Mouse (Mus musculus): ENCODE data around the gene Parm1.

The Parm1 gene

DNA sequence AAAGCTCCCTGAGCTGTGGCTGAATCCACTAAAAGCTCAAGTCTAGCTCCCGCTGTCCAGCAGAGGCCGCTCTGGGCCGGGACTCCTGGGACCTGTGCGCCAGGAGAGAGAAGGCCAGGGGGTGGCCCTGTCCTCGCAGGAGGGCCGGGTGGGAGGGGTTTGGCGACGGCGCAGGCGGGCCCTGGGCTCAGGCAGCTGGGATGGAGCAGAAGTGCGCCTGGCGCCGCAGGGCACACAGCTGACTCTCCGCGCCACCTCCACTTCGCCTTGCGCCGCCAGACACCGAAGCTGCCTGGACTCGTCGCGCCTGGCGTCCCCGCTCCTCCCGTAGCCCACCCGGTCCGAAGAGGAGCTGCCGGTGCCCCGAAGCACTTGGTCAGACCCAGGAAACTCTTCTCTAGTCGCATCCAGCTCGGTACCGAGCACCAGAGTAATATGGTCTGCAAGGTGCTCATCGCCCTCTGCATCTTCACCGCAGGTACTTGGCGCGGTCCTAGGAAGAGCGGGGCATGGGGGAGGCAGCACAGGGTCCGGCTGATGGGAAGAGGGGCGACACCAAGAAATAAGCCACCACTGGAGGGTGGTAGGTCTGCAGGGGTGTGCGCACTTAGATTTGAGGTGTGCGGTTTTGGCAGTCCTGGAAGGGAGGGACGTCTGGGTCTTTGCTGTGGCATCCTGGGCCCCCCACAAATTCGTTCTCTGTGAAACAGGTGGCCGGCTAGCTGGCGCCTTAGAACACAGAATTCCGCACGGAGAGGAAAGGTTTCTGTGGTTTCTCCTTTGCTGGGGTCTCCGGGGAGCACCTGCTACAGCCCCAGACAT is at the start of gene Parm1:
Parm1 (plus strand) TSS at position 136 of the 822 bp plus-strand sequence.
- DNase-seq, result peak; percentile 82 to 90

DNA sequence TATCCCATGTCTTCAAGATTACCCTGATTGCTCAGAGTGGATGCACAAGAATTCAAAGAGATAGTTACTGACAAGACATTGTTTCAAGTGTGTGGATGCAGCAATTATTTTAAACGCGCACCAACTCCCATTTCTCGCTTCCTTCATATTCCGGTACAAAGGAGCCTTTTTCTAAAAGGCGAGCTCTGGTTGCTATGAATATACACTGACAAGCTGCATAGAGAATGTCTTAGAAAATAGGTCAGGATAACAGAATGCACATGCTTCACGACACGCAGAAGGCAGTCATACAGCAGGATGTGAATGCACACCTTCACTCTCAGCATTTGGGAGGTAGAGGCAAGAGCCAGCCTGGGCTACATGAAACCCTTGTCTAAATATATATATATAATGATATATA is 42.2 kb upstream of the Parm1 start:
- no peak for DNase-seq

DNA sequence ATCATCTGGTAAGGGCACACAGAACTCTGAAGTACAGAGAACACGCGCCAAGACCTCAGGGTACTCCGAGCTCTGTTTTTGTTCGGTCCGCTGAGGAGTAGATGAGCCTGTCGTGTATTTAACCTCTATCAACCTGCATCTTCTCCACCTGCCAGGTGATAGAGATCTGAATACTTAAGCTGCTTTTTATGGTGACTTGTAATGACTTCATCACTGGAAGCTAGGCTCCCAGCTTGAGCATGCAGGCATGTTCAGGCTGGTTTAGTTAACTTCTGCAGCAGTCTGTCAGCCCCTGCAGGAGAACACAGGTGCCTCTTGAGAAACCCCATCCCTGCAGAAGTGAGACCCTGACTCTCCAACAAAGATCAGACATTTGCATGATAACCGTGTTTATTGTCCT is 40.6 kb upstream of the Parm1 start:
- no peak for DNase-seq

DNA sequence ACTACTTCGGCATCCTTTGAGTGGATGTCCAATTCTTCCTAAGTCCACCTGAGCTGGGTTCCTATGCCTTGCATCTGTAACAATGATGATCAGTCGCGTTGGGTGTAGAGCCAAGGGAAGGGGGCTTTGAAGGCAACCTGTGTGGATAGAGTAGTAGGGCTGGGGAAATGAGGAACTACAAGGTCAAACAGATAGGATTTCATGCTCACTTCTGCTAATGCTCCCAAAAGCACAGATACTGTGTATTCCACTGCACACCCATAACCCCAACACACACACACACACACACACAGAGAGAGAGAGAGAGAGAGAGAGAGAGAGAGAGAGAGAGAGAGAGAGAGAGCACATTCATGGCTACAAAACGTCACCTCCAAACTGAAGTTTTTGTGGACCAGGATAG is 38.7 kb upstream of the Parm1 start:
- no peak for DNase-seq

DNA sequence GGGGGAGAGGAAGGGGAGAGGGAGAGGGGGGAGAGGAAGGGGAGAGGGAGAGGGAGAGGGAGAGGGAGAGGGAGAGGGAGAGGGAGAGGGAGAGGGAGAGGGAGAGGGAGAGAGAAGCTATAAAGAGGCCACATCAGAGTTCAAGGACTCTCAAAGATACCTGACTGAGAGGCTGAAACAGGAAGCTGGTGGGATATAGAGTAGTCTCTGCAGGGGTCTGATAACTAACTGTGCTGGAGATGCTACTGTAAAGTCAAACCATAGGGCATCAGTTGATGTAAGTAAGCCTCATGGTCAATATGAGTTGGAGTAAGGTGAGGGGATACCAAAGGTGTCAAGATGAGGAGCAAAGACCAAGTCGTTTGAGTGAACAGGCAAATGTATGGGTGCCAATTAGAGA is 37.3 kb upstream of the Parm1 start:
- DNase-seq, result no peak

DNA sequence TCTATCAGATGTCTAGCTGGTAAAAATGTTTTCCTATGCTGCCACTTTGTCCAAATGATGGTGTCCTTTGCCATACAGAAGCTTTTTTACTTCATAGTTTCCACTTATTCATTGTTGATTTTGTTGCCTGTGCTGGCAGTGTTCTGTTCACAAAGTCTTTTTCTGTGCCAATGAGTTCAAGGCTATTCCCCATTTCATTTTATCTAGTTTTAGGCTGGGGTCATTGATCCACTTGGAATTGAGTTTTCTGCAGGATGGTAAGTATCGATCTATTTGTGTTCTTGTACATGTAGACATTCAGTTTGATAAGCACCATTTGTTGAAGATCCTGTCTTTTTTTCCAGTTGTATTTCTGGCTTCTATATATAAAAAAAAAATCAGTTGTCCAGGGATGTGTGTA is 33.1 kb upstream of the Parm1 start:
- no peak for DNase-seq

DNA sequence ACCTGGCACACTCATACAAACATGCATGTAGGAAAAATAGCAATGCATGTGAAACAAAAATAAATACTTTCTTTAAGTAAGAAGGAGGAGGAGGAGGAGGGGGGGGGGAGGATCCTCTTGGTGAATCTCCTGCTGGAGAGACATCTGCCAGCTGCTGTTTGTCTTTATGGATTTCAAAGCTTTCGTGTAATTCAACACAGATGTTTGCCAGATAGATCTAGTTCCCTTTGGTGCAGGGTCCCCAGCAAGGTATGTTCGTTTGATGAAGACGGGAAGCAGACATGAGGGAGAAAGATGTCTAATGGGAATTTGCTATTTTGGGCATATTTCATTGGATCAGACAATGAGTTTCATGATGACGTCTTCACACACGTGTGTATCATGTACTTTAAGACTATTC is 23.0 kb upstream of the Parm1 start:
- DNase-seq, result no peak

DNA sequence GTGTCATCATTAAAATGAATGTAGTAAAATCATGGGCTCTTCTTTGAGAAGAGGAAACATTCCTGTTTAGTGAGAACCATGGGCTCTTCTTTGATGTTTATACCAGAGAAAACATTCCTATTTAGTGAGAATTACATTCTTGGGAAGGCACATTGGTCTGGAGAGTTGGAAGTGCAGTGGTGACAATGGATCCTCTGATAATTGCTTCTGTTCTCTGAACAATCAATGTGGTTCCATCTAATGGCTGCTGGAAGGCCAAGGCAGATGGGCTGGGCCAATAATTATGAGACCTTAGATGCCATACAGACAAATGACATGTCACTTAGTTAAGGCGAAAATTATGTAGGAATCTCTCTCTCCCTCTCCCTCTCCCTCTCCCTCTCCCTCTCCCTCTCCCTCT is 16.1 kb upstream of the Parm1 start:
- DNase-seq, result no peak

DNA sequence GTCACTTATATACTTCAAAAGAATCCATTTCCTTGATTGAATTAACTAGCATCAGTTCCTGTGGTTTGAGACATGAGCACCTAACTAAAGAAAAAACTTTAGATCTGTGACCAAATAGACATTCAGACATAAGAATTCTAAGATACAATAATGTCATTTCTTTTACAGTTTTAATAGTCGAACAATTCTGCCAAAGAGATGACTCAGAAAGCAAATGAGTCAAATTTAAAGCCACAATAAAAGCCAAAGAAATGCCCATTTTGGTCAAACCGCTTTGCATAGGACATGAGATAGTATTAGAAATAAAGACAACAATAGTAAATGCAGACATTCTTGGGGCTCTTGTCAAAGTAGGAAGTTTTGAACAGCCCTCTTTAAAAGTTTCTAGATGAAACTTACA is 15.0 kb upstream of the Parm1 start:
- DNase-seq, result no peak

DNA sequence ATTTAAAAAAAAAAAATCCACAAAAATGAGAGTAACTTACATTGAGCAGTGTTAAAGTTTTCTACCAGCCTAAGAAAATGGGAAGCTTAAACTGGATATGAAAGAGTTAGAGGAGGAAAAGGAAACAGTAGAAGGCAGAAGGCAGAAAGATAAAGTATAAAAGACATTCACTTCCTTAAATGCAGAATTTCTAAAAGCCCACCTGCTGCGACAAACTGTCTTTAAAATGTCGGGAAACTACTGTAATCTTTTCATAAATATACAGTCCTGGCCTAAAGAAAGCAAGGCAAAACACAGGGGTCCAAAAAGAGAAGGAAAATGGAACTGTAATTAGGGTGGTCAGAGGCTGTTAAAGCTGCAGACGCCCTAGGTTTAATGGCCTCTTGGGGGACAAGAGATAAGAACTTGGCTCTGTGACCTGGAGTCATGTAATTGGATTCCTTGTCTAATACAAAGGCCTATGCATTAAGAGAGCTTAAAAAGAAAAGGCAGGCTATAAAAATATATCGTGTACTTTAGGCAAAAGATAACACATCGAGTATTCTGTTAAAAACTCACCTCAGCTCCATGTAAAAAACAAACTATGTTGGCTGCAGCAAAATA is 13.0 kb upstream of the Parm1 start:
- DNase-seq, result no peak

DNA sequence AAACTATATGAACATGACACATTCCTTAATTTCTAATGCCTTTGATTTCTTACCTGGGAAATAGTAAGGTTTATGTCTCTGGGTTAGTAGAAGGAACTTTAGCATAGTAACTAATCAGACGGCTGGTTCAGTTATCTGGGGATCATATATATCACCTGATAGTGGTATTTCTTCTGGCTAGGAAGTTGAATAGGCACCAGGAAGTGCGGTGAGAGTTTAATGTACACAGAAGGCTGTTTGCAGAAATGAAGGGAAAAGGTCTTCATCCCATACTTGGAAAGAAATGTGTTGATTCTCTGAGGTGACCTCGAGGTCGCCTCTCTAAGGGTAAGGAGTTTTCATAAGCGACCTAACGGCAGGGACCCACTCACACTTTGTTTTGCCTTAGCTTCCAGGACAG is 338 bp upstream of the Parm1 start:
- DNase-seq, result no peak

DNA sequence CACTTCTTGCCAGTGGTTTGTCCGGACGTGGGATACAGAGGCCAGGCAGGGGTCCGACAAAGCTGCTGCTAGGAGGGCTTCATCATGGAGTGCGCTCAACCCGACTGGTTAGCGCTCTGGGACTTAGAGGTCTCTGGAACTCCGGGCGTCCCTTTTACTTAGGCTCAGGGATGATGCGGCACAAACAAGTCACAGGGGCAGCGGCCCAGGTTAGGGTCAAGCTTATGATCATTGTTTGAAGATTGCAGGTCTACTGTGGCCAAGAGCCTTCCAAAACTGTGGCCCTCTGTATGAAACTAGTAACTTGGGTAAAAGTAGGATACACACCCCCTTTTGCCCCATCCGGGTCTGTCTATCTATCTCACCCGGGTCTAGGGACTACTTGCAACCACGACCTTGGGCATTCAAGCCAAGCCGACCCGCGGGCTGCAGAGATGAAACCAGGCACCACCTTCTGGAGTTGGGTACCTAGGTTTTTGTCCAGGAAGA is 931 bp downstream of the Parm1 start:
- no peak for DNase-seq

DNA sequence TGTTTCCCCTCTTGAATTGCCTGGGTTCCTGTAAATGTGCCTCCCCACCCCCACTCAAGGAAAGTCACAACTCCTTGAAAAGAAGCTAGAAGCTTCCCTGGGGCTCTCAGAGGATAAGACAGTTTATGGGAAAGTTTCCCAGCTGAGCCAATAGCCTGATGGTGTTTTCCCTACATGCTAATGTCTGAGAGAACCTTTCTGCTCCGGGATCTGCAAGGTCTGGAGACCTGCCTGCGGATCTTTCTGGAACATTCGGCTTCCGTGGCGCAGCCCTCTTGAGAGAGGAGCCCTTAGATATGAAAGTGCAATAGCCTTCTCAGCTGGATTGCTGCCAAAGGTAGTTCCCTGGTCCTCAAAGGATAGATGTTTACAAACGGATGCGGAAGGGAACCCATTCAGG is 1.5 kb downstream of the Parm1 start:
- DNase-seq, result peak in 1 of 2 experiments; percentile 32

DNA sequence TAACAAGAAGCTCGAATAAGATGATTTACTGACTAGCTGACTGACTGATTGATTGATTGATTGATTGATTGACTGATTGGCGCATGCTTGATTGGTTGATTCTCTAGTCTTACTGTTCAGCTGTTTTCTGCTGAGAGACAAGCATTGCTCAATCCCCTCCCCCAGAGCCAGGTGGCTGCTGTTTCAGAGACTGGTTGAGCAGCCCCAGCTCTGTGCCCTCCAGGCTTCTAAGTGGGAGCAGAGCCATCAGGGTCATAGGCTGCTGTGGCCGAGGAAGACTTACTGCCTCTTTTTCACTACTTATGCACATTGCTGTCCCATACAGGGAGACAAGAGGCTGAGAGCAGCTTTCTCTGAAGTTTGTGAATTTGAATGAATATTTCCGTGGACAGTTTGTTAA is 2.1 kb downstream of the Parm1 start:
- peak in 1 of 2 experiments; percentile 40 for DNase-seq

DNA sequence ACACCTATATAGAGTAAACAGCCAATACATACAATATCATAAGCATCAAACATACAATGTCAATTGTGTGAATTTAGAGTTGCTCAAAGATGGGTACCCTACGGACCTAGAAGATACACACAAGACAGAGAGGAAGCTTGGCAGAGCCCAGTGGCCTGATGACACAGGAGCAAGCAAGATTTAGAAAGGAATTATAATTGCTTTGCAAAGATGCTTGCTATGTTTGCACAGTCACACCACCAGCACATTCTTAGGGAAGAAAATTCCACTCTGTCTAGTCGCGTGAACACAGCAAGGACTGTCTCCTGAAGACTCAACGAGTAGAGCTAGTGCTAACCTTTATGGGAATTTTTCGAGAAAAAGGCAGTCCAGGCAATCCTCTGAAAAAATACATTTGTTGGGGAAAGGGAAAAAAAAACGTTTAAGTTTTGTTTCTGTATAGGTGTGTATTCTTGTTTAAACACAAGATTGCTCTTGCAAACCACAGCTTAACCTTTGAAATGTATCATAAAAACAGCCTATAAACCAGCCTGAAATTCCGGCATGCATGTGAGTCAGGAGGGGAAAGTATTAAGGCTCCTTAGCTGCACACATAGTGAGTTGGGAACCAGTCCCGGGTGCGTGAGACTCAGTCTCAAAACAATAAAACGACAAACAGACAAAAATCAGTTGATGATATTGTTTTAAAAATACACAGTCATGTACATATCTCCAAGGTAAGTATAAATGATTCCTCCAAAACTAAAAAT is 15.5 kb downstream of the Parm1 start:
- DNase-seq, result no peak

DNA sequence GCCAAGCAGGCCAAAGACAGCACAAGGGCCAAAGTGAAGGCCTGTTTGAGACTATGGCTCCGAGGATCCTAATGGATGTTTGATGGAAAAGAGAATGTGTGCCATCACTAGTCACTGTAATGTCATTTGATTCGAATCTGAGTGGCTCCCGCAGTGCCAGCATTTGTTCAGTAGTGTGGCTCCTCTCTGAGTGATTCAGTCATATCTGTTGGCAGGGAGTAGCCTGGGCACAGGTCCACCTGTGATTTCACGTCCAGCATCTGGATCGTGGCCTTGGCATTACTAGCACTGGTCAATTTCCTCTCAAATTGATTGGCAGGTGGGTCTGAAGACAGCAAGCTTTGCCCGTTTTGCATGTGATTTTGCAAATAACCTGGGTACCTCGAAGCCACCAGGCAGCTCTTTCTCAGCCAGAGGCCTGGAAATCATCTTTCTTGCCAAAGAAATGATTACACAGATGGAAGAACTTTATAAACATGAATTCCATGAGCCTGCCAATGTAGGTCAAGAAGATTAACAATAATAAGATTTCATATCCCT is 41.7 kb downstream of the Parm1 start:
- DNase-seq, result no peak

DNA sequence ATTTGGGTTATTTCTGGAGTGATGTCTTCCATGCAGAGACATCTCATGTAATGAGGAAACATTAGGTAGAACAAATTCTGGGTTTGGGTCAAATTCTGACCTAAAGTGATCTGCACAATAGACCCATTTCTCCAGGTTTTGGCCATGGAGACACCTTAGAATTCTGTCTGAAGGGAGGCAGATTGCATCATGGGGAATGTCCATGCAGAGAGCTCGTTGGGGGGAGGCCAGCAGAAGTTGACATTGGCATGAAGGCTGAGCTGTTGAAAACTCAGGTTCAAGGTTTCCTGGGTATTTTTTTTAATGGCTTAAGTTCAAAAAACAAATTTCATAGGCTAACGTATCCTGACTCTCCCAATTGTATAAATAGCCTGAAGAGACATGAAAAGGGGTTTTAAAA is 42.3 kb downstream of the Parm1 start:
- no peak for DNase-seq

DNA sequence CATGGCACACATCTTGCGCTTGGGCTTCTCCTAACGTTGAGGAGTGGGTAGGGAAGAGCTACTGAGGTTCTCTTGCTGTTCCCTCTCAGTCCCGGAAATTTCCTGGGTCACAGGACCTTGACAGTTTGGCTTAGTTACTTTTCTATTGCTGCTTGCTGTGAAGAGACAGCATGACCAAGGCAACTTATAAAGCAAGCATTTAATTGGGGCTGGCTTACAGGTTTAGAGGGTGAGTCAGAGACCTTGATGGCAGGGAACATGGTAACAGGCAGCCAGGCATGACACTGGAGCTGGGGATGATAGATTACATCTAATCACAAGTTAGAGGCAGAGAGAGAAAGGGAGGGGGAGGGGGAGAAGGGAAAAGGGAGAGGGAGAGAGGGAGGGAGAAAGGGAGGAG is 44.0 kb downstream of the Parm1 start:
- DNase-seq, result no peak

DNA sequence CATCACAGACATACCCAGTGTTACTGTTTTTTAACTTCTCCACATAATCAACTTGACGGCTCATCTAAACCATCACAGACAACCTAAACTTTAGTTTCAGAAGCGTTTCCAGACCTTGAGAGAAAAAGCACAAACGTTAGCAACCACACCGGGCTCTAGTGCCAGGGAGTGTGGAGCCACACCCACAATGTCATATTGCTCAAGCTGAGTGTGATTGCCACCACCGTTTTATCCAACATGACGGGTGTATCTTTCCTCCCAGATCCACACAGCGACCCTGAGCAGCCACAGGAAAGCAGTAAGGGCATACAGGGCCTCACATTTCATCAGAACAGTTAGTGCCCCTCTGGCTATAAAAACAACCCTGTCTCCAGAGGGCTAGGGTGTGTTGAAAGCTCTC is 45.1 kb downstream of the Parm1 start:
- no peak for DNase-seq

DNA sequence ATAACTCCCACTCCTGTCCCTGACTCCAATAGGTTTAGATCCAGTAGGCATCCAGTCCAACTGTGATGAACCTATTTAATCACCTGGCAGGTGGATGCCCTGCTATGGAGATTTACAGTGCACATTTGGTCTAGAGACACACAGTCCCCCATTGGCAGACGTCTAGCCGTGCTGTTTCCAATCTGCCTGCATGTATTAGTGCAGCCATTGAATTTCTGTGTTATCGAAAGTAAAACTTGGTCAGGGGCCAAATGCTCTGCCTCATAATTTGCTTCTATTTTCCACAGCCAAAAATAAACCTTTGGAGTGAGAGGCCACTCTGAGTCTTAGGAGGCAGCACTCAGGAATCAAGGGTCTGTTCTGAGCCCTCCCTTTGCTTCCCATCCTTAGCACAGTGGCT is 46.6 kb downstream of the Parm1 start:
- peak in 1 of 2 experiments; percentile 7 for DNase-seq

DNA sequence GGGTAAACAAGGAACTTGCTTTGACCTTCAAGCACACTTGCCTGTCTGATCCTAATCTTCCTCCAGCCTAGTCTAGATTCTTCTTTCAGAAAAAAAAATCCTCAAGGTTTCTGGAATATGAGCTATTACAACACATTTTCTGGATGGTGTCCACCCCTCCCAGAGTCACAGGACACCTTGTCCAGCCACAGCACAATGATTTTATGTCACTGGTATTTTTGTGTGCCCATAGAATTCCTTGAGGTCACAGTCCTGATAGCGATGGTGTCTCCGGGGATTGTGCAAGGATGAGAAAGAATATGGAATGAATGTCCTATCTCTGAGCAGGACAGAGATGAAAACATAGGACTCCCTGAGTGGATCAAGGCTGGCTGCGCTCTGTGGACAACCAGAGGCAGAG is 48.0 kb downstream of the Parm1 start:
- no peak for DNase-seq

DNA sequence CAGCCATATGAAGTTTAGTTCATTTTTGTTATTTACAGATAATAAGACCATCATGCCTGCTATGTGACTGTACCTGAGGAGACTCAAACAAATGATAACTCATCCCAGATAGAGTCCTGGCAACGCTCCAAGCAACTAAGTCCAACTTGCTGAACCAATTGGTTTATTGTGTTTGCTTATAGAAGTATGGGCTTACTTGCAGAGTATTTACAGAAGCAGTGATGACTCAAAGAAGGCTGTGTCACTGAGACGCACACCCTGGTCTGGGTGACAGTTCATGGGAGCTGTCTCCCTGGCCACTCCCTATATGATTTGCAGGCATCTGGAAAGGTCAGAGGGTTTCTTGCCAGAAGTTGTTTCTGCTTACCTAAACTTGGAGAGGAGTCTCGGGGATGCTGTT is 49.2 kb downstream of the Parm1 start:
- no peak for DNase-seq

DNA sequence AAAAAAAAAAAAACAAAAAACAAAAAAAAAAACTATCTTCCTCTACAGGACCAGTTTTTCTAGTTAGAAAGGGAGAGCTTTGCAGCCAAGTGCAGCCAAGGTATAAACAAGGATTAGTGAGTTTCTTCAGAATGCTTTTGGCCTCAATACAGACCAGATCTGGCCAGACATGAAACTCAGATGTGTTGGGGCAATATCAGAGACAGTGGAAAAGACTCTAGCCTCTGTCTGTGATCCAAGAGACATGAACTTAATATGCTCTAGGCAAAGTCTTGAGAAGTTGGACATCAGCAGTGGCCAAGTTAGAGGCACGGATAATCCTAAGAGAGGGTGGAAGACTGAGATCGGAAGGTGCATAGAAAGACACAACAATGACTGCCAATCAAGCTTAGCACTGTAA is 56.8 kb downstream of the Parm1 start:
- no peak for DNase-seq

DNA sequence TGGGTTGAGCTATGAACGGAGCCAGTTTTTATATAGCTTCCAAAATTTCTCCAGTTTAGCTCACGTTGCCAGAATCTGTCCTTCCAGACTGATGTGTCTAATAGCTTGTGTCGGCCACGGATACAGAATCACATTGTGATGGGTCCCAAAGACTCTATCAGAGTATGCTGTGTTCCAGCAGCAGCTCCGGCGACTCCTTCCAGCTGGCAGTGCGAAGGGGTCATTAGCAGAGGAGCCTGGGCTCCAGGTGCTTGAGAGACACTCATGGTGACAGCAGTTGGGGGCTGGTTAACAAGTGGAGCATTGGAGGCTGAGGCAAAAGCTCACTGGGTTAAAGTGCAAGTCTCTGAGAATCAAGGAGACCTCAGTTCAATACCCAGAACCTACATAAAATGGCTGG is 61.5 kb downstream of the Parm1 start:
- DNase-seq, result no peak
